Mouse (Mus musculus) CH12.LX (cell line): Measurements from ENCODE around the gene Nfia.

Experiments
- CTCF ChIP-seq, 2 experiments: IDR thresholded peaks in 1 of 2; conservative IDR thresholded peaks in 1 of 2; 2 replicates each; pipeline ENCODE4 v1.5.1; 2011 to 2012; ENCODE audit warnings: low read depth in 2 of 2, low read length in 2 of 2, improper control_type of control experiment in 1 of 2, inconsistent platforms in 1 of 2, mild to moderate bottlenecking in 1 of 2, moderate library complexity in 1 of 2
- ELF1 ChIP-seq: IDR thresholded peaks from 2 replicates; pipeline ENCODE4 v1.6.1; 2014; ENCODE audit warnings: low read depth, mild to moderate bottlenecking, inconsistent platforms, low read length, improper control_type of control experiment
- HCFC1 ChIP-seq: IDR thresholded peaks from 2 replicates; pipeline ENCODE4 v1.6.1; 2012; ENCODE audit warnings: low read depth, mild to moderate bottlenecking, inconsistent platforms, low read length, improper control_type of control experiment
- MAFK ChIP-seq: IDR thresholded peaks from 2 replicates; pipeline ENCODE4 v1.6.1; 2011; ENCODE audit warnings: low read length, improper control_type of control experiment; ENCODE audit not compliant: insufficient replicate concordance
- POLR2A ChIP-seq: IDR thresholded peaks from 2 replicates; pipeline ENCODE4 v1.6.1; 2011; ENCODE audit warnings: low read depth, mild to moderate bottlenecking, improper control_type of control experiment, low read length

DNA sequence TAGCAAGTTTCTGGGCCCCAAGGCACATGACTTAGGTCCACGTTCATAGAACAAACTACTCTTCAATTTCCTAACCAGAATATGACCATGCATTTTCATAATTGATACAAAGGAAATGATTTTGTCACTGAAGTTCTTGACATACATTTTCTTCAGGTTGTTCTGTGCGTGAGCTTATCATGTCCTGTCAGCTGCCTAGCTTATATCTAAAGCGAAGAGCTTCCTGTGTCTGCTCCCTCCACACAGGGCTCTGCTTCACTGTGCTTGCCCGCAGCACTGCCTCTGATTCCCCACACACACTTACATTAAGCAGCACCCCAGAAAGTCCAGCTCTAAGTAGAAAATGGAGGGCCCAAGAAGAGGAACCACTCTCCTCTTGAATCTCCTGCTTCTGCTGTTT is 310.0 kb downstream of the Nfia start:
- TF ChIP-seq ELF1 (no peak), POLR2A (no peak), HCFC1 (no peak), MAFK (no peak), CTCF (conservative IDR thresholded peaks at IDR 0.05 in 1 of 2, IDR thresholded peaks at IDR 0.05 in 1 of 2; ENCODE audit: low read depth in 2 of 2, low read length in 2 of 2) (no peak)
